Mouse (Mus musculus) embryonic facial prominence, embryonic 14.5 days (tissue): ENCODE results near the gene Dclre1a. TPM values are rescaled to one million over a fixed set of nuclear protein-coding genes. Genes with fewer than 3 reads are reported as not detected.
"Not testable (repeated sequence)": the region's sequence is repeated elsewhere in the genome, so short reads cannot be mapped to it uniquely, and the experiment has no call there.

Experiments
- ATAC-seq: fragments of 200-750 bp; cut with Nextera tagmentation; 2 replicates; pipeline ENCODE4 v1.8.0; 2017; ENCODE audit warnings: low read depth, moderate number of reproducible peaks, moderate TSS enrichment
- DNase-seq: peaks from one replicate; pipeline ENCODE4 v3.0.0-alpha.2; 2015; ENCODE audit warnings: low spot score
- H3K27ac ChIP-seq: fragments of 300-500 bp; sonication (generic); replicated peaks from 2 replicates; pipeline ENCODE4 v1.5.1; 2014; ENCODE audit warnings: low read depth, mild to moderate bottlenecking, low read length, moderate library complexity
- H3K27me3 ChIP-seq: fragments of 300-500 bp; sonication (generic); replicated peaks from 2 replicates; pipeline ENCODE4 v1.6.1; 2014; ENCODE audit warnings: low read length; ENCODE audit not compliant: control insufficient read depth, insufficient read depth
- H3K36me3 ChIP-seq: fragments of 300-500 bp; sonication (generic); 2 replicates; pipeline ENCODE4 v1.6.1; 2014; ENCODE audit warnings: low read length, mixed read lengths; ENCODE audit not compliant: control insufficient read depth, insufficient read depth
- H3K4me1 ChIP-seq: fragments of 300-500 bp; sonication (generic); 2 replicates; pipeline ENCODE4 v1.6.1; 2014; ENCODE audit warnings: antibody characterized with exemption, low read length; ENCODE audit not compliant: control insufficient read depth, insufficient read depth
- H3K4me2 ChIP-seq: fragments of 300-500 bp; sonication (generic); 2 replicates; pipeline ENCODE4 v1.6.1; 2014; ENCODE audit warnings: low read depth, mild to moderate bottlenecking, low read length, moderate library complexity, mixed read lengths
- H3K4me3 ChIP-seq: fragments of 300-500 bp; sonication (generic); 2 replicates; pipeline ENCODE4 v1.5.1; 2014; ENCODE audit warnings: low read depth, mild to moderate bottlenecking, low read length
- H3K9ac ChIP-seq: fragments of 300-500 bp; sonication (generic); 2 replicates; pipeline ENCODE4 v1.6.1; 2014; ENCODE audit warnings: low read depth, mild to moderate bottlenecking, low read length, moderate library complexity, mixed read lengths
- H3K9me3 ChIP-seq: fragments of 300-500 bp; sonication (generic); 2 replicates; pipeline ENCODE4 v1.6.1; 2016; ENCODE audit warnings: low read length; ENCODE audit not compliant: control insufficient read depth
- WGBS: fragments of 180-500 bp; shearing (Covaris S2); extraction: QIAGEN DNeasy Blood & Tissue Kit; methylation state at CpG from one replicate; pipeline ENCODE4 v1.1.7; 2014; 5-methylcytosine and 5-hydroxymethylcytosine counted together
- polyA plus RNA-seq: library from polyadenylated mRNA; unstranded; fragments of >200 nt; fragmentation: Nextera tagmentation; extraction: Ambion mirVana; gene quantifications from 2 replicates; pipeline ENCODE4 v1.2.1, GENCODE M21; 2014

Dclre1a gene
- polyA plus RNA-seq, 1 experiment from 2014 or later = 12.8 TPM

DNA sequence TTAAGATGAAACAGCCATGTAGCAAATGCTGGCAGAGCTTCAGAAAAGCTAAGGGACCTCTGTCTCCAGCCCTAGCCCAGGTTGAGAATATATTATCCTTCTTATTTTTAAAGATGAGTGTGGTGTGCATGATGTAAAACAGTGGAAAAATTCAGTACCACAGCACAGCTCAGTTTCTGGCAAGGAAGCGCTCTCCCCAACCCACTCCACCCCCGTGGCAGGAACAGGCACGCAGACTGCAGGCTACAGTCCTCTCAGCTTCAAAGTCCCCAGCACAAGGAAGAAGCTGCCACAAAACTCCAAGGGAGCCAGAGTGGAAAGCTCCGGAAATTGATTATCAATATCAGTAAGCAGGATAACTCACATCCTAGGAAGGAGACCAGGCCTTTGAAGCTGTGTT lies 36.8 kb downstream of the Dclre1a start:
- not testable (repeated sequence) for DNase-seq, H3K36me3 ChIP-seq, H3K4me2 ChIP-seq, ATAC-seq, H3K27me3 ChIP-seq, H3K4me3 ChIP-seq, H3K27ac ChIP-seq, H3K4me1 ChIP-seq, H3K9me3 ChIP-seq, H3K9ac ChIP-seq
- no CpG with 5 or more reads among the region's 4 CpGs for WGBS

GRCm38 (mm10) chr19:56503525-56503924 lies 44.5 kb downstream of the Dclre1a start:
- not testable (repeated sequence) for H3K27ac ChIP-seq, H3K4me3 ChIP-seq, H3K4me2 ChIP-seq, H3K9me3 ChIP-seq, ATAC-seq, DNase-seq, H3K4me1 ChIP-seq, H3K9ac ChIP-seq, H3K27me3 ChIP-seq, H3K36me3 ChIP-seq
- no CpG with 5 or more reads among the region's 5 CpGs for WGBS

DNA sequence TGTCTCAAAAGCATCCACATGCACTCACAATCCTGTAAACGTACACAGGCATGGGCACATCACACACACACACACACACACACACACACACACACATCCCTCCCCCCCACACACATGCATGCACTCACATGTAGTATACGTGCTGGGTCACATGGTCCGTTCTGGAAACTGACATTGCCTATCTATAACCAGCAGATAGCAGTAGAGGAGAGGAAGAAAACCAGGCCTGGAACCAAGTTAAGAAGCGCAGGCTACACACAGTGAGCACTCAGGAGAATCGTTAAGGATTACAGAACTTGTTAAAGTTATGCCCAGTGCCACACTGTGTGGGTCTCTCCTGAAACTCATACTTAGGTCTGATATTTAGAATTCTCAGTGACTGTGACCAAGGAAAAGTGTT lies 45.0 kb downstream of the Dclre1a start:
- not testable (repeated sequence) for H3K4me1 ChIP-seq, H3K9me3 ChIP-seq, H3K36me3 ChIP-seq, H3K9ac ChIP-seq, DNase-seq, ATAC-seq, H3K4me2 ChIP-seq, H3K27me3 ChIP-seq, H3K27ac ChIP-seq, H3K4me3 ChIP-seq
- WGBS = no CpG with 5 or more reads among the region's 5 CpGs

GRCm38 (mm10) chr19:56494157-56494556 lies 53.9 kb downstream of the Dclre1a start:
- H3K4me3 ChIP-seq, H3K27ac ChIP-seq, H3K4me1 ChIP-seq, H3K27me3 ChIP-seq, DNase-seq, H3K9ac ChIP-seq, ATAC-seq, H3K9me3 ChIP-seq, H3K36me3 ChIP-seq, H3K4me2 ChIP-seq: not testable (repeated sequence)
- no CpG with 5 or more reads among the region's 2 CpGs for WGBS

DNA sequence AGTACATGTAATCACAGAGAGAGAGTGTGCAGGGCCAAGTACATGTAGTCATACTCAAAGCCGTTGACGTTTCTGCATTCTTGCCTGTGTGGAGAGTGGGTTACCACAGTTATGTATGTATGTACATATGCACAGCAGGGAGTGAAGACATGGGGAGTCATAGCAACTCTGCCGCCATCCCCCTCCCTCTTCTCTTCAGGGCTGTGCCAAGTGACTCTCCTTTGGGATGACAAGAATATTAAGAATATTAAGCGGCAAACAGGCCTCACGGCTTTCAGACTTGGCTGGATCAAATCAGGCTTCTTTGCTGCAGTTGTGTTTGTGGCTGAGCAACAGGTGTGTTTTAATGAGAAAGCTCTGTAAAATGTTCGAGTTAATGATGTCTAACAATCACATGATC lies 58.4 kb downstream of the Dclre1a start:
- H3K36me3 ChIP-seq = no peaks in the 10 kb centered on the region
- no peak overlapping the region for H3K27ac ChIP-seq
- 56% methylated on average over 6 of the region's 6 CpGs for WGBS
- no peak overlapping the region for H3K4me3 ChIP-seq
- peaks cover 4% of the 10 kb centered on the region; the same call in 1 of the 2 replicates for H3K4me1 ChIP-seq
- H3K9me3 ChIP-seq = no peaks in the 10 kb centered on the region
- H3K9ac ChIP-seq = no peak overlapping the region
- no peak overlapping the region for H3K4me2 ChIP-seq
- DNase-seq (peak; percentile 59), ATAC-seq (no peak)
- no peaks in the 10 kb centered on the region for H3K27me3 ChIP-seq

- 81% methylated on average over 2 of the region's 2 CpGs for WGBS
- Histone ChIP-seq H3K9ac (no peak overlapping the region), H3K4me1 (peaks cover 7% of the 10 kb centered on the region; the same call in 1 of the 2 replicates), H3K27ac (no peak overlapping the region), H3K4me3 (no peak overlapping the region), H3K36me3 (no peaks in the 10 kb centered on the region), H3K9me3 (no peaks in the 10 kb centered on the region), H3K4me2 (no peak overlapping the region), H3K27me3 (no peaks in the 10 kb centered on the region)
- no peak for ATAC-seq
- no peak for DNase-seq
Measured at GRCm38 (mm10) chr19:56487339-56487738, 60.7 kb downstream of the Dclre1a start.

GRCm38 (mm10) chr19:56486926-56487325 lies 61.1 kb downstream of the Dclre1a start:
- Histone ChIP-seq H3K9me3 (no peaks in the 10 kb centered on the region), H3K27ac (no peak overlapping the region), H3K36me3 (no peaks in the 10 kb centered on the region), H3K4me1 (peaks cover 7% of the 10 kb centered on the region; the same call in 1 of the 2 replicates), H3K9ac (no peak overlapping the region), H3K4me2 (no peak overlapping the region), H3K4me3 (no peak overlapping the region), H3K27me3 (no peaks in the 10 kb centered on the region)
- WGBS = 81% methylated on average over 7 of the region's 7 CpGs
- DNase-seq (no peak), ATAC-seq (no peak)

DNA sequence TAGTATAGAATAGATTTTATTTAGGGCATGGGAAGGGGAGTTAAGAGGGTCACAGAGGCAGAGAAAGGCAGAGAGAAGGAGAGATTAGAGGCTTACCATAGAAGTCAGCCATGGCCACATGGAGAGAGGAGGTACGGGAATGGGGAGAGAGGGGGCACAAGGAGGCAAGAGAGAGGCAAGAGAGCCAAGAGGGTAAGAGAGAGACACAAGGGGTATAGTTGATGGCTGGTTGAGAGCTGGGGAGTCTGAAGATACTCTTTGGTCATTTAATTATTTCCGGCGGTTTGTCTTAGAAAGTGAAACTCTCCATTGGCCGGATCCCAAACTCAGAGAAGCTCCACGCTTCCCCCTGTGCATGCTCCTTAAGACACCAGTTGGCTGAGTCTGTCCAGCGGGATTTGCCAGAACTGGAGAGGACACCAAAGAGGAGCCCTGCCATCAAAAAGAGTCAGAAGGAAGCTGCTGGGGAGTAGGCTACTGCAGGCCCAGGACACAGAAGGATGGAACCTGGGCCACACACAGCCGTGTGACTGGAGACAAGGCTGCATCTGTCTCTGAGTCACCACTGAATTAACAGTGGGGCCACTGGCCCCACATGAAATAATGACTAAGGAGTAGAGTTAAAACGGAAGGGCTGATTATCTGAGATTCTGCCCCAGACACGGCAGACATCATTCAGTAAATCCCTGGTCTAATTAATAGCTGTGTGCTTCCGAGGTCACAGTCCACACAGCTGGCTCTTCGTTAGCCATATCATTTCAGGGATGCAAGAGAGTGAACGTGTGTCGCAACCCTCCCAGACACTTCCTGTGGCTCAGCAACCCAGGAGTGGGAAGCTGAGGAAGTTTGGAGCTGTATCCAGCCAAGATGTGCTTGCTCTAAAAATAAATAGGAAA lies 62.4 kb downstream of the Dclre1a start:
- no peak overlapping the region for H3K4me3 ChIP-seq
- peaks cover 7% of the 10 kb centered on the region; the same call in 1 of the 2 replicates for H3K4me1 ChIP-seq
- no peak overlapping the region for H3K27ac ChIP-seq
- DNase-seq = peak; percentile 46
- no peaks in the 10 kb centered on the region for H3K27me3 ChIP-seq
- no peak; the same call in 1 of the 2 replicates for ATAC-seq
- H3K36me3 ChIP-seq = no peaks in the 10 kb centered on the region
- H3K9ac ChIP-seq = no peak overlapping the region
- no peaks in the 10 kb centered on the region for H3K9me3 ChIP-seq
- no peak overlapping the region for H3K4me2 ChIP-seq
- WGBS = 60% methylated on average over 13 of the region's 13 CpGs
